Mouse (Mus musculus): ENCODE results near the gene Nmt1.

The Nmt1 gene

DNA sequence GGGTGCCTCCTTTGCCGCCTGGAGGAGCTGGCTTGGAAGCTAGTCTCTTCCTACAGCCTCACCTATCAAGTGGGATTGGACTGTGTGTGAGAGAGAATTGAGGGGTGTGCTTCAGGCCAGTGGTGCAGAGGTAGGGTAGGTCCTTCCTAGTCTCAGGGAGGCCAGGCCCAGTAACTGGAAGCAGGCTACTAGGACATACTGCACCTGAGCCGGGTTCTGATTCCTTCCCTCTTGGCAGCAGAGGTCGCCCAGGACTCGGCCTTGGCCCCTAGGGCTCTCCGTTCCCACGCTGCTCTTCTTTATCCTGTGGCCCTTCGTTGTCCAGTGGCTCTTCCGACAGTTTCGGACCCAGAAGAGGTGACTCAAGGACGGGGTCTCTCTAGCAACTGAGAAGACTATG is 83.3 kb downstream of the Nmt1 start:
- no peak for DNase-seq (ENCODE audit: low spot score)

DNA sequence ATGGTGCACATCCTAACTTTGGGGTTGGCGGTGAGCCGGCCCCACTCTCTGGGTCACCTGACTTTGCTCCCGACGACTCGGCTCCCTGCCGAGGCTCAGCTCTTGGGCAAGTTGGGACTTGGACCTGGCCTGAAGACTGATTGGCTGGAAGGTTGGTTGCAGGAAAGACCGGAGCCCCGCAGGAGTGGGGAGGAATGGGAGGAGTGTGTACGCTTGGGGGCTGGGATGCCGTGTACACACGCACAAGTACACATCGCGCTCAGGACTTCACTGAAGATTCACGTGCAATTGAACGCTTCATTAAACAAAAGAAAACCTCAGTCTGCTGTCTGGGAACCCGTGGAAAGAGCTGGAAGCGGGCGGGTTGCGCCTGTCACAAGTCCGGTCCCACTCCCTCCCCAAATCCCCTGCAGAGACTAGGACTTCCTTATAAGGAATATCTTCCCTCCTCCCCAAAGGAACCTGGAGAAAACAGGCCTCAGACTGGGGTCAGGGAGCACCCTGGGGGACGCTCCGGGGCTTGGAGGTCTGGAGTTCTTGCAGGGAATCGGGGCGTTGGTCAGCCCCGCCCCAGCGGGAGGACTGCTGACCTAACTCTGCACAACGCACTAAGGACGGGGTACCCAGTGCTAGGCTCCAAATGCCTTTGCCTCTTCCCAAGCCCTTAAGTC is 84.0 kb downstream of the Nmt1 start:
- no peak for DNase-seq (ENCODE audit: low spot score)

DNA sequence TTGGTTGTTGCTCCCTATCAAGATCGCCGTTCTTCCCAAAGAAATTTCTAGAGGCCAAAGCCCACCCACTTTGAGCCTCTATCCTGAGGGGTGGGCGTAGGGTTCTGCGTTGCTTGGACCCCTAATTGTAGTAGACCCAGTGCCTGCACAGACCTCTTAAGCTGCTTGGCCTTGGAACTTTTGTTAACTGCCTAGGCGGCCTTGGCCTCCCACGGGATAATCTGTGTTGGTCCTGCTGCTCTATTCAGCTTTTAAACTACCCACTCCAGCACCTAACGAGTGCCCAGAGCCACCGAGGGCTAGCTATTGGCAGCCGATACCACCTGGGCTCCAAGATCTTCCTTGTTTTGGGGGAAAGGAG is 84.5 kb downstream of the Nmt1 start:
- DNase-seq (ENCODE audit: low spot score) = no peak

DNA sequence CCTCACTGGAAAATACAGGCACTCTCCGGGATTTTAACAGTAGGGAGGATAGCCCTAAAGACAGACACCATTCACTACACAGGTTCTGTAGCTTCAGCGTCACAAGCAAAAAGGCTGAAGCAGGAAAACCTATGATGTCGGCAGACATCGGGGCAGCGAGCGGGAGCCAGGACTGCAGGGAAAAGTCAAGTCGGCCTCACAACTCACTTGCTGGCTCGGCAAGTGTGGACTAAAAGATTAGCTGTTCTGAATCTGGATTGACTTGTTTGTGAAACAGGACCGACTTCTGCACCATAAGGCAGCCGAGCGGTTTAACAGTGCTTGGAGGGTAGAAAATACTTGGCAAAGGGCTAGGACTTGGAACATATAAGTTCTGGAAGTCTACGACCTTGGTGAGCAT is 85.0 kb downstream of the Nmt1 start:
- no peak for DNase-seq (ENCODE audit: low spot score)

DNA sequence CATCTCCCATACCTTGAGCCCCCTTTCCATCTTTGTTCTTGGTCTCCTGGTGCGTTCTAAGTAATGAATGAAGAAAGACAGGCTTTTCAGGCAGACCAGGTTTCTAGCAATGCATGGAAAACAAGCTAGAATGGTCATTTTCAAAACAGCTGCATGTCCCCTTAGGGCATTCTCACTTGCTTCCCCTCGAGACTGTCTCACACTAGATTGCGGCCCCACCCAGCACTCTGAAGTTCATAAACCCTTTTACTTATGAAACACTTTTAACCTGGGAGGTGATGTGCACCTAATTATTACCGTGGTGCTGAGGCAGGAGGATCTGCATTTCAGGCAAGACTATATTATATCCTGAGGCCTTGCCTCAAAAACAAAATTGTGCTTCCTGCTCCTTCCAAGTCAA is 85.8 kb downstream of the Nmt1 start:
- no peak for DNase-seq (ENCODE audit: low spot score)

DNA sequence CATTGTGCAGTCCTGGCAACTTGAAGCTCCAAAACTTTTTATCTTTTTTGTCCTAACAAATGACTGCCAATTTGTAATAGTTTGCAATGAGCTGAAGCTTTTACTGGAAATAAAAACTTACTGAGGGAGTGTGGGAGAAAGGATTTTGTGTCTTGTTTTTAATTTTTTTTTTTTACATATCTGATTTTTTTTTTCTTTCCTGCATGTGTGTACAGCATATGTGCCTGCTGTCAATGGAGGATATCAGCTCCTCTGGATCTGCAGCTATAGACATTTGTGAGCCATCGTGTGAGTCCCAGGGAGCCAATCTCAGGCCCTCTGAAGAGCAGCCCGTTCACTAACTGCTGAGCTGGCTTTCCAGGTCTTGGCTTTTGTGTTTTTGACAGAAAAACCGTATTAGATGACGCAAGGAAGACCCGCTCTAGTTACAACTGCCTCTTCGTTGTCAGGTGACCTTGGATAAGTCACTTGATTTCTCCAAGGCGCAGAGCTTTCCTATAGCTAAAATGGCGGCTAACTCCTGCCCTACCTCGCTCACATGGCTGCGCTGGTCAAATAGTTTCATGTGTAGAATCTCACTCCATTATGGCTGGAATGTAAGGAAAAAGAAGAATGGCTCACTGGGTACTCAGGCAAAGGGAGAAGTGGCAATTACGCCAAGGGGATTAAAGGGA is 86.4 kb downstream of the Nmt1 start:
- no peak for DNase-seq (ENCODE audit: low spot score)

DNA sequence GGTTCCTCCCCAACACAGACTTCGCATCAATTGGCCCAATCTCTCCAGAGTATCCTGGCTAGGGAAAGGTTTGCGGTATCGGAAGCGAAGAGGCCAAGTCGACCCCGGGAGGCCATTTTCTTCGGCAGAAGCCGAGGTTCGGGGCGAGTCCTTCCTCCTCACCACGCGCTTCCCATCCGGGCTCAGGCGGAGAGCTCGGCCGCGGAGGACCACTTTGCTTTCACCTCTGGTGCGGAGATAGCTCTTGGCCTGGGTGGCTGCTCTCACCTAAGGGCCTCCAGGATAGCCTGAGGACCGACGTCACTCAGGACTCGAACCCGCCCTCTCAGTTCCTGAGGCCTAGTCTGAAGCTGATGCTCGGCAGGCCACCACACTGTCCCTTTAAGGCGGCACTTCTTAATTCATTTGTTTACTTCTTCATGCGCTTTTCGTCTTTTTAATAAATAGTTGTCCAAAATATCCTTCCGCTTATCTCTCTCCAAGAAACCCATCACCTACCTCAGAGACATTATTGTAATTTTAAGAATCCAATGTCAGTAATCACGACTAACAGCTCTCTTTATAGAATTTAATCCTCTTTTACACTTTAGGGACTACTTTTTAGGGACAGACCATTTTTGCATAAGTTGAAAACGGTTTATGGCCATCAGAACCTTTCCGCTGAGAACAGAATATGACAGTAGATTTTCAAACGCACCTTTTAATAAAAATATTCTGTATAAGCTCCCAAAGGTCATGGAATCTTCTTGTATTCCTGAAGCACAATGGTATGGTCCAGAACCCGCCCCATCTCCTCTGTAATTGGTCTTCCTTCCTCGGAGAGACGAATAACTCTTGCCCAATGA is 87.4 kb downstream of the Nmt1 start:
- DNase-seq (ENCODE audit: low spot score) = peak; percentile 76

DNA sequence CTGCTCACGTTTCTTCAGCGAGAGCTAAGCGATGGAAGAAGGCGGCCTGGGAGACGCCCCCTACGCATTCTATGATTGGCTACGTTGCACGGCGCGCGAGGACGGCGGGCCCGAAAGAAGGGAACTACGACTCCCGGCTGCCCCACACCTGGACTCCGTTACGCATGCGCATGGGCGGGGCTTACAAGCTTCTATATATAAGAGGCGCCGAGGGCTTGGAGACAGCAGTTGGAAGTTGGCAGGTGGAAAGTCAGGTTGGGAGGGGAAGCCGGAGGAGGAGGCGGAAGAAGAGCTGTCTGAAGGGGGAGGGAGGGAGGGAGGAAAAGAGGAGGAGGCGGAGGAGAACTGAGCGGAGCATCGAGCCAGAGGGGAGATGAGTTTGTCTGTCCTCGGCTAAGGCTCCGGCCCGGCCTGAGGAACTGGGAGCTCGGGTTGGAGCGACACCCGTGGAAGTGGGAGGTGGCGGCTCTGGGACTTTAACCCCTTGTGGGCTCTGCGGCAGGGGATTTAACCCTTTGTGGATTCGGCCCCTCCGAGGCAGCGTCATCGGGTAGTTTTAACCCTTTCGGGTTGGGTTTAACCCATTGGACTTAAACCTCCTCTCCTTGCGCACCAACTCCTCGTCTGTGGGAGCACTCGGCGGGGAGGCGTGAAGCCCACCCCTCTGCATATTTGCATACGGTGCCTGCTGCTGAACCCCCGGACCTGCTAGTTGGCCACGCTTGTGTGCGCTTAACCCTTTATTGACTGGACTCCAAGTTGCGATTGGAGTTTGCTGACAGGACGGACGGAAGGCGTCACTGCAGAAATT is 88.2 kb downstream of the Nmt1 start, which contains the start of gene Hexim1:
TSS of gene Hexim1 (plus strand) at position 224 of the 811 bp plus-strand sequence.
- DNase-seq (ENCODE audit: low spot score) = peak; percentile 99

DNA sequence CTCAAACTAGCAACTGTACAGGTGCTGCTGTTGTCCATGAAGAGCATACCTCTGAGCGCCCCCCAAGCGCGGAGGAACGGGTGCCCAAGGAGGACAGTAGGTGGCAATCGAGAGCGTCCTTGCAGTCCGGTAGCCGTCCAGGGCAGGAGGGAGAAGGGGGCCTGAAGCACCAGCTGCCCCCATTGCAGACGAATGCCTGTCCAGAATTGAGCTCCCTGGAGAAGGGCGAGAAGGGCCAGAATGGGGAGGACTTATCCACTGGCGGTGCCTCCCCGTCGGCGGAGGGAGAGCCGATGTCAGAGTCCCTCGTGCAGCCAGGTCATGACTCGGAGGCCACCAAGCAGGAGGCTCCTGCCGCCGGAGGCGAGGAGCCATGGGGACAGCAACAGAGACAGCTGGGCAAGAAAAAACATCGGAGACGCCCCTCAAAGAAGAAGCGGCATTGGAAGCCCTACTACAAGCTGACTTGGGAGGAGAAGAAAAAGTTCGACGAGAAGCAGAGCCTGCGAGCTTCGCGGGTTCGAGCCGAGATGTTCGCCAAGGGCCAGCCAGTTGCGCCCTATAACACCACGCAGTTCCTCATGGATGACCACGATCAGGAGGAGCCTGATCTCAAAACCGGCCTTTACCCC is 89.1 kb downstream of the Nmt1 start:
- no peak for DNase-seq (ENCODE audit: low spot score)

DNA sequence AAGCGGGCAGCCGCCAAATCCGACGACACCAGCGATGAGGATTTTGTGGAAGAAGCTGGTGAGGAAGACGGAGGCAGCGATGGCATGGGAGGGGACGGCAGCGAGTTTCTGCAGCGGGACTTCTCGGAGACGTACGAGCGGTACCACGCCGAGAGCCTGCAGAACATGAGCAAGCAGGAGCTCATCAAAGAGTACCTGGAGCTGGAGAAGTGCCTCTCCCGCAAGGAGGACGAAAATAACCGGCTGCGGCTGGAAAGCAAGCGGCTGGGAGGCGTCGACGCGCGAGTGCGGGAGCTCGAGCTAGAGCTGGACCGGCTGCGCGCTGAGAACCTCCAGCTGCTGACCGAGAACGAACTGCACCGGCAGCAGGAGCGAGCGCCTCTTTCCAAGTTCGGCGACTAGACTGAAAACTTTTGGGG is 89.6 kb downstream of the Nmt1 start:
- DNase-seq (ENCODE audit: low spot score) = no peak

Measured in layer of hippocampus, adult 9-10 months (tissue).